Mouse (Mus musculus): ENCODE results near the gene Pak1. TPM values are rescaled to one million over a fixed set of nuclear protein-coding genes. Genes with fewer than 3 reads are reported as not detected.

The Pak1 gene
- polyA plus RNA-seq, 1 experiment from 2014 or later = 6.7 TPM

Other genes with a start within 250 kb of the Pak1 start
- 15.9 and 16.0 TPM in 2 replicates for gene Aamdc, start 209.0 kb upstream of the Pak1 start, polyA plus RNA-seq (2015; fragmentation: Nextera tagmentation; extraction: Ambion mirVana)
- gene Rsf1, start 208.7 kb upstream of the Pak1 start, polyA plus RNA-seq (2015; fragmentation: Nextera tagmentation; extraction: Ambion mirVana) = 7.4 and 9.0 TPM in 2 replicates
- 104 and 110 TPM in 2 replicates for gene Clns1a, start 91.9 kb upstream of the Pak1 start, polyA plus RNA-seq (2015; fragmentation: Nextera tagmentation; extraction: Ambion mirVana)
- 15.6 and 15.9 TPM in 2 replicates for gene Aqp11, start 50.3 kb upstream of the Pak1 start, polyA plus RNA-seq (2015; fragmentation: Nextera tagmentation; extraction: Ambion mirVana)
- gene Gdpd4, start 131.4 kb downstream of the Pak1 start, polyA plus RNA-seq (2015; fragmentation: Nextera tagmentation; extraction: Ambion mirVana) = not detected in 2 replicates